Mouse (Mus musculus): ENCODE data around the gene Rad54l.

Gene Rad54l

GRCm38 (mm10) chr4:116074145-116074675 lies 49.3 kb downstream of the Rad54l start:
- peak; percentile 61 for DNase-seq (ENCODE audit: low read depth, low spot score)

DNA sequence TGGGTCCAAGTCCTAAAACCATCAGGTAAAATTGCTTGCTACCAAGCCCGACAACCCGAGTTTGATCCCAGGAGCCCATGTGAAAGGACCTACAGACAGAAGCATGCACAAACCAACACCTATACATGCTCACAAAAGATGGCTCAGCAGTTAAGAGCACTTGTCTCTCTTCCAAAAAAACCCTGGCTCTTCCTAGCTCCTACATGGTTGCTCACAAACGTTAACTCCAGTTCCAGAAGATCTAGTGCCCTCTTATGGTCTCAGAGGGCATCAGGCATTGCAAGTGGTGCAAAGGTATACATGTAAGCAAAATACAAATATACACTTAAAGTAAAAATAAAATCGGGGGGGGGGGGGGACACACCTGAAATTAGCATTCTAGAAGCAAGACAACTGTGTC lies 50.3 kb downstream of the Rad54l start:
- peak; percentile 55 for DNase-seq (ENCODE audit: low read depth, low spot score)

- no peak for DNase-seq (ENCODE audit: low read depth, low spot score)
Observed at GRCm38 (mm10) chr4:116070116-116070515, 53.4 kb downstream of the Rad54l start.

GRCm38 (mm10) chr4:116063855-116064254 lies 59.6 kb downstream of the Rad54l start:
- DNase-seq (ENCODE audit: low read depth, low spot score), result no peak

GRCm38 (mm10) chr4:116059012-116059726 lies 64.3 kb downstream of the Rad54l start:
- DNase-seq (ENCODE audit: low read depth, low spot score), result no peak

GRCm38 (mm10) chr4:116057559-116057958 lies 65.9 kb downstream of the Rad54l start:
- DNase-seq (ENCODE audit: low read depth, low spot score), result no peak

DNA sequence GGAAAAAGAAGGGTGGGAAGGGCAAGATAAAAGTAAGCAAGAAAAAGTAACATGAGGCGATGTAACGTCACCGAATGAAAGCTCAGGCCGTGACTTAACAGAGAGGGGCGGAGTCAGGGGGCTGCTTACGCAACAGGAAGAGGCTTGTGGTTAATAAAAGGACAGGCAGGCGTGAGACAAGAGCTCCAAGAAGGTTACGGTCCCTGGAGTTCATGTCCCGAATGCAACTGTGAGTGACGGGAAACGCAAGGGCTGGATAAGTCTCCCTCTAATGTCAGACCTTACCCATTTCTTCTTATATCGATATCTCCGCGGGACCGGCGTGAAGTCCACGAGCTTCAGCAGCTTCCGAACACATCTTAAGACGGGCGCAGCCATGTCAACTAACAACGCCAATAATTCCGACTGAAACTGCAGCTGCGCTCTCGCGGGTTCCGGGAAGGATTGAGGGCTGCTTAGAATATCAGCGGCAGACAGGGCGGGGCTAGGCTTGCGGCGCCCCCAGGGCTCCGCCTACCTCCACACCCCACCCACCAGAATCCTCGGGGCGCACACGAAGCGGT lies 70.0 kb downstream of the Rad54l start, which contains the start of gene Nsun4:
Gene Nsun4, minus strand, starts transcription at position 478 of the 563 bp plus-strand sequence.
- peak; percentile 97 for DNase-seq (ENCODE audit: low read depth, low spot score)

DNA sequence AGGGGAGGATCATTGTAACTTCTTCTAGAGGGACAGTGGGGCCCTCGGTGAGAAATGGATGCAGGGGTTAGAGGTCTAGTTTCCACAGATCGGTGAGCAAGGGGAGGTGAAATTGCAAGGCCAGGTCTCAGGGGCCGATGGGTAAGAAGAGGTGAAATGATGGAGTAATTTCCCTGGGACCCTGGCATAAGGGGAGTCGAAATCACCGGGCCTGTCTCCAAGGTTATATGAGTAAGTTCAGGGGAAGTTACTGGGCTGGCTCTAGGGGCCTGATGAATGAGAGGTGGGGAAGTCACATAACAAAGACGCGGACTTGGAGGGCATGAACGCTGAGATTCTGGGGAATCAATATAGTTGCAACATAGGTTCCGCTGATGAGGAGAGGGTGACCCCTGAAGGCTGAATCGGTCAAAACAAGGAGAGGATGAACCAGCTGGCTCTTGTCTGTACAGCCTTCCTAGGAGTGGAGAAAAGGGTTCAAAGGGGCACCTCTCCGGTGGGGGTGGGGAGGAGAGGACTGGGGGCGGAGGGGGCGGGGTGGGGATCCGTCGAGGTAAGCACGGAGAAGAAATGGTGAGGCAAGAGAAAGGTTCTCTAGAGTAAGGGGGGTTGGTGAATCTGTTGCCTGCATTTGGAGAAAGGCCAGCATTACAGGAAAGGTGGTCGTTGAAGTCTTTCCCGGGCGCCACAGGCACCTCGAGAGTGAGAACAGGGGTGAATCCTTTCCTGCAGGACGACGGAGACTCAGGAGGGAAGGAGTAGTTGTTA lies 70.8 kb downstream of the Rad54l start:
- peak; percentile 69 for DNase-seq (ENCODE audit: low read depth, low spot score)

DNA sequence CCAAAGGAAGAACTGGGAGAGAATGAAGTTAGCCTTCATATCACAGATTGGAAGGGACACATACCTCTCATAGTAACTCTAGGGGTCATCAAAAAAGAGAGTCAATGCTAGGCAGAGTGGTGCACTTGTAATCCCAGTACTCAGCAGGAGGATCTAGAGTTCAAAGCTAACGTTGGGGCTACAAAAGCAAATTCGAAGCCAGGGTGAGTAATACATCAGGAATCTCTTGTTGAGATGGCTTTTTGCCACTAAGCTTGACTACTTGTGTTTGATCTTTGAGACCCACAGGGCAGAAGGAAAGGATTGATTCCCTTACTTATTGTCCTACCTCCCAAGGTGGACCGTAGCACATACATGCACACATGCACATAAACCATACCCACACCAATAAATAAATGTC lies 74.3 kb downstream of the Rad54l start:
- no peak for DNase-seq (ENCODE audit: low read depth, low spot score)

- DNase-seq (ENCODE audit: low read depth, low spot score), result no peak
Observed at GRCm38 (mm10) chr4:116048130-116048920, 75.2 kb downstream of the Rad54l start.

GRCm38 (mm10) chr4:116047681-116048080 lies 75.8 kb downstream of the Rad54l start:
- DNase-seq (ENCODE audit: low read depth, low spot score), result no peak

GRCm38 (mm10) chr4:116046604-116047003 lies 76.9 kb downstream of the Rad54l start:
- DNase-seq (ENCODE audit: low read depth, low spot score), result no peak
